Mouse (Mus musculus) effector memory CD4-positive, alpha-beta T cell, adult 5 months (primary cell): Measurements from ENCODE around the gene 0610040J01Rik. TPM values are rescaled to one million over a fixed set of nuclear protein-coding genes. Genes with fewer than 3 reads are reported as not detected.

Experiments used
- polyA plus RNA-seq: library from polyadenylated mRNA; unstranded; fragments of 100-300 nt; shearing (Covaris generic); gene quantifications from one replicate; pipeline ENCODE4 v1.2.1, GENCODE M21; 2017

0610040J01Rik gene
- not detected for polyA plus RNA-seq

GRCm38 (mm10) chr5:63811819-63812508 is at the start of gene 0610040J01Rik:
Gene 0610040J01Rik, plus strand, starts transcription at chr5:63812363.

Other genes starting within 250 kb of the 0610040J01Rik start
- 0.16 TPM for gene Nwd2, start 163.3 kb upstream of the 0610040J01Rik start, polyA plus RNA-seq
- 26.8 TPM for gene Rell1, start 156.5 kb downstream of the 0610040J01Rik start, polyA plus RNA-seq